Mouse (Mus musculus) bone marrow, adult 2 months (tissue): ENCODE results near the gene Sbf2. TPM values are rescaled to one million over a fixed set of nuclear protein-coding genes. Genes with fewer than 3 reads are reported as not detected.
A peak's percentile ranks its signal among the peaks of the same experiment; 100 is the strongest.

Experiments
- H3K27ac ChIP-seq: fragments of 200-500 bp; 2 replicates; pipeline ENCODE4 v1.5.1; 2012; ENCODE audit warnings: low read depth, mild to moderate bottlenecking, control low read depth, inconsistent platforms, low read length; ENCODE audit not compliant: control insufficient read depth, poor library complexity, insufficient read depth
- H3K4me1 ChIP-seq: fragments of 200-500 bp; 2 replicates; pipeline ENCODE4 v1.6.1; 2011; ENCODE audit warnings: low read length; ENCODE audit not compliant: control insufficient read depth, insufficient read depth
- H3K4me3 ChIP-seq: fragments of 200-500 bp; replicated peaks from 2 replicates; pipeline ENCODE3; 2011; ENCODE audit warnings: mild to moderate bottlenecking, low read depth, low read length, control low read depth; ENCODE audit not compliant: control insufficient read depth
- CTCF ChIP-seq: fragments of 200-500 bp; IDR thresholded peaks from 2 replicates; pipeline ENCODE4 v1.5.1; 2011; ENCODE audit warnings: low read length, control low read depth; ENCODE audit not compliant: control insufficient read depth, insufficient read depth
- POLR2A ChIP-seq: fragments of 200-500 bp; IDR thresholded peaks from 2 replicates; pipeline ENCODE4 v1.6.1; 2011; ENCODE audit warnings: low read depth, mild to moderate bottlenecking, control low read depth, low read length, borderline replicate concordance; ENCODE audit not compliant: control insufficient read depth
- WGBS: fragments of 180-500 bp; shearing (Covaris S2); methylation state at CpG from one replicate; pipeline ENCODE4 v1.1.7; 2018; 5-methylcytosine and 5-hydroxymethylcytosine counted together
- polyA plus RNA-seq: library from polyadenylated mRNA; stranded (reverse); fragments of >200 nt; gene quantifications from 2 replicates; pipeline ENCODE4 v1.2.4, GENCODE M21; 2011; ENCODE audit warnings: low replicate concordance; ENCODE audit not compliant: missing spikeins, insufficient read depth, insufficient read length

The Sbf2 gene
- polyA plus RNA-seq: 3.4 and 11.1 TPM in 2 replicates

DNA sequence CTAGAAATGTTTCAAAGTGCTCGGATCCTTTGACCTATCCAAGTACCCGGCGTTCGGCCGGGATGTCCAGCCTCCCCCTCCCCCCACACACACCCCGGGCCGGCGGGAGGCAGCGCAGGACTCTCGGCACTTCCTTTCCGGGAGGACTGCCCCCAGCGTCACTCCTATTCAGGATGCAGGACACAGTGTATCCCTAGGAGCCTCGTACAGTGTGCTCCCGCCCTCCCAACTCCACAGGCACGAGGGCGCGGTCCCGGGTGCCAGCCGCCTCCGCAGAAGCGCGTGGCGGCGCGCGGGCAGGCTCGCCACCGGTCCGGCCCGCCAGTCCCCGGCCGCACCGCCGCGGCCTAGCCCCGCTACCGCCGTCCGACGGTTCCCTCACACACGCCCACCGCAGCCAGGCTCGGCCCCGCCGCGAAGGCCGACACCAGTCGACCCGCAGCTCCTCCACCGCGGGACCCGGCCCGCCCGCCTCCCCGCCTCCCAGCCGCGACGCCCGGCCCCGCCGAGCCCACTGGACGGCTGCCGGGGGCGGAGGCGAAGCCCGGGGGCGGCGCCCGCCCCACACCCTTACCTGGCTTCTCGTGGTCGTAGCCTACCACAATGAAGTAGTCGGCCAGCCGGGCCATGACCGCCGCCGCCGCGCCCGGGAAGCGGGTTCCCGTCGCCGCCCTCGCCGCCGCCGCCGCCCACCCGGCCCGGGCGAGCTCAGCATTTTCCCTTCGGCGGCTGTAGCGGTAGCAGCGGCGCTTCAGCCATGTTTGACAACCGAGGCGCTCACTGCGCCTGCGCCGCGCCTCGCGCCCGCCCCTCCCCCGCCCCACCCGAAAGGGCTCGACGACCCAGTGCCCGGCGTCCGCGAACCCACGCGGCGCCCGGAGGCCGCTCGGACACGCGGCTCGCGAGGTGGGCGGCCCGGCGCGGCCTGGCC is at the start of gene Sbf2:
Gene Sbf2, minus strand, starts transcription at position 790 of the 931 bp plus-strand sequence.
- no peaks in the 10 kb centered on the region for H3K4me1 ChIP-seq
- WGBS: under 1% methylated on average over 122 of the region's 127 CpGs
- H3K27ac ChIP-seq: peak within 1 kb of the TSS; percentile 27; the same call in 1 of the 2 replicates
- TF ChIP-seq CTCF: no peak
- TF ChIP-seq POLR2A: no peak
- peak within 1 kb of the TSS; percentile 55 for H3K4me3 ChIP-seq

DNA sequence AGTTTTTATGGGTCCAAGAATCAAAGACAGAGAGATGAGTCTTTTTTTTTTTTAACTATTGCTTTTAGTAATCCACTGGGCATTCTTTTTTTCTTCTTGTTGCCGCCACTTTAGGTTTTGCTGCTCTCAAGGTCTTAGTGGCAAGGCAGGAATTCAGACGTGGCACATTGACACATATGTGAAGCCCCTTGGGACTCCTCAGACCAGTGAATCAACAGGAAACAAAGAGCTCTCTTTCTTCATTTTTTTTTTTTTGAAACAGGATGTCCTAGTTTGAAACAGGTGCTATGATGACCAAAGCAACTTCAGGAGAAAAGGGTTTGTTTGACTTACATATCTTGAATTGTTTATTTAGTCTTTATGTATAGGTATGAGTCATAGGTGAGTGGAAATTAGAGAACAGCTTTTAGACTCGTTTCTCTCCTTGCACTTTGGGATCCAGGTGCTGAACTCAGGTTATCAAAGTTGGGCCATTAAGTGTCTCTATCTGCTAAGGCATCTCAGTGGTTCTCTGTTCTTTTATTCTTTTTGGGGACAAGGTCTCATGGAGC is 43.7 kb upstream of the Sbf2 start:
- Histone ChIP-seq H3K27ac (no peak overlapping the region), H3K4me3 (no peak overlapping the region), H3K4me1 (no peaks in the 10 kb centered on the region; the same call in 1 of the 2 replicates)
- no peak for TF ChIP-seq POLR2A
- no peak for TF ChIP-seq CTCF
- 32% methylated on average over 3 of the region's 3 CpGs for WGBS

DNA sequence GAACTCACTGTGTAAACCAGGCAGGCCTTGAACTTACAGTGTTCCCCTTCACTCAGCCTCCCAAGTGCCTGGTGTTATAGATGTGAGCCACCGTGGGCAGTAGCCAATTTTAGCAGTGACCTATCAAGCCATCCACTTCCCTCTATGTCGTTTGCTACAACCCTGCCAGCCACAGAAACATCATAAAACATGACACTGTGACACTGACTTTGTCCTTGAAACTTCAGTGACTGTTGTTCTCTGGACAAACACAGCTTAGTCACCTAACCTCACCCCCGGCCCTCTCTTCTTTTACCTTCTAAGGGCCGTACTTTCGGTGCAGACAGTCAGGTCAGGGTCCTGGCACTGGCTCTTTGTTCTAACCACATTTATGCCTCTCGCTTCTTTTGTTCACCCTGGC is 41.2 kb upstream of the Sbf2 start:
- H3K4me1 ChIP-seq: no peaks in the 10 kb centered on the region; the same call in 1 of the 2 replicates
- H3K4me3 ChIP-seq: no peak overlapping the region
- no peak for TF ChIP-seq POLR2A
- no peak for TF ChIP-seq CTCF
- no peak overlapping the region for H3K27ac ChIP-seq
- 25% methylated on average over 6 of the region's 6 CpGs for WGBS

DNA sequence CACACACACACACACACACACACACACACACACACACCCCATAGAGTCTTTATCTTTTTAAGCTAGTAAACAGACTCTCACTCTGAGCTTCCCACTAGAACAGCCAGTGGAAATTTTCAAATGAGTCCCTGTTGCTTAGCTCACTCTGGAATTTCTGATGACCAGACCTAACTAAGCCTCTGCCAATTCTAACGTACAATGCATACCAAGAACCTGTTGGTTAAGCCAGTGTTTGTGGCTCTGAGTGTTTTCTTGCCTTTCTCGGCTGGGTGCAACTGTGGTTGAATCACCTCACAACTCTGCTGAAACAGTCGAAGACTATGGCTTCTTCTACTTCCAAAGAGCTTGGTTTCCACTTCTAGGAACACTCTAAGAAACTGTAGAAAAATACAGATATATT is 40.5 kb upstream of the Sbf2 start:
- Histone ChIP-seq H3K4me1 (no peaks in the 10 kb centered on the region; the same call in 1 of the 2 replicates), H3K4me3 (no peak overlapping the region), H3K27ac (no peak overlapping the region)
- WGBS: 74% methylated on average over 3 of the region's 3 CpGs
- TF ChIP-seq POLR2A (no peak), CTCF (no peak)

DNA sequence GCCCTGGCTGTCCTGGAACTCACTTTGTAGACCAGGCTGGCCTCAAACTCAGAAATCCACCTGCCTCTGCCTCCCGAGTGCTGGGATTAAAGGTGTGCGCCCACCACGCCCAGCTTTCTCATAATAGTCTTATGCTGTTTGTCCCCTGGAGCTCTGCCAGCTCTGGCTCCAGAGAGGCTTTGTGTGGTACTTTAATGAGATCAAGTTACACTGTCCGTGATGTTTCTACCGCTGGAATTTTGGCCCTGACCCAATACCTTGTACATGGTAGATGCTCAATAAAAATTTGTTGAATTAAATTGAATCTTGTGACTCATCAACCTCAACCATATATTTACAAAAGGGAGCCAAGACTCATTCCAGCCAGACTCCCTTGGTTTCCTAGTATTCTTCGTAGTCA is 36.4 kb upstream of the Sbf2 start:
- 80% methylated on average over 6 of the region's 6 CpGs for WGBS
- no peaks in the 10 kb centered on the region for H3K4me1 ChIP-seq

DNA sequence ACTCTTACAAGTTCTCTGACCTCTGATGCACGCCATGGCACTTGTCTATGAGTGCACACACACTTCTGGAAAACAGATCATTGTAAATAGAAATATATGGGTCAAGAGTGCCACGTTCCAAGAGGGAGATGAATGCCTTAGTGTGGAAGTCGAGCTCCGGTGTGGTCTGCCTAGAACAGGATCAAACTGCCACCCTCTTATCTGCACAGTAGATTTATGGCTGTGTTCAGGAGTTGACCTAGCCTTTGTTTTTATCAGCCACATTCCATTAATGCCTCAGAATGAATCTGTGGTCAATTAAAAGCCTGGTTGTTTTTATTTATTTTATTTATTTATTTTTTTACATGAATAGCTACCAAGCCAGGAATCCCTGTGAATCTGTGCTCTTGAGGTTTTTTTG is 35.8 kb upstream of the Sbf2 start:
- TF ChIP-seq CTCF: no peak
- TF ChIP-seq POLR2A: no peak
- Histone ChIP-seq H3K27ac (no peak overlapping the region), H3K4me1 (no peaks in the 10 kb centered on the region), H3K4me3 (no peak overlapping the region)
- WGBS: 77% methylated on average over 4 of the region's 4 CpGs

More for the DNA sequence above, 36.4 kb upstream of the Sbf2 start:
- no peak overlapping the region for H3K4me3 ChIP-seq
- H3K27ac ChIP-seq: no peak overlapping the region
- TF ChIP-seq POLR2A (no peak), CTCF (no peak)

DNA sequence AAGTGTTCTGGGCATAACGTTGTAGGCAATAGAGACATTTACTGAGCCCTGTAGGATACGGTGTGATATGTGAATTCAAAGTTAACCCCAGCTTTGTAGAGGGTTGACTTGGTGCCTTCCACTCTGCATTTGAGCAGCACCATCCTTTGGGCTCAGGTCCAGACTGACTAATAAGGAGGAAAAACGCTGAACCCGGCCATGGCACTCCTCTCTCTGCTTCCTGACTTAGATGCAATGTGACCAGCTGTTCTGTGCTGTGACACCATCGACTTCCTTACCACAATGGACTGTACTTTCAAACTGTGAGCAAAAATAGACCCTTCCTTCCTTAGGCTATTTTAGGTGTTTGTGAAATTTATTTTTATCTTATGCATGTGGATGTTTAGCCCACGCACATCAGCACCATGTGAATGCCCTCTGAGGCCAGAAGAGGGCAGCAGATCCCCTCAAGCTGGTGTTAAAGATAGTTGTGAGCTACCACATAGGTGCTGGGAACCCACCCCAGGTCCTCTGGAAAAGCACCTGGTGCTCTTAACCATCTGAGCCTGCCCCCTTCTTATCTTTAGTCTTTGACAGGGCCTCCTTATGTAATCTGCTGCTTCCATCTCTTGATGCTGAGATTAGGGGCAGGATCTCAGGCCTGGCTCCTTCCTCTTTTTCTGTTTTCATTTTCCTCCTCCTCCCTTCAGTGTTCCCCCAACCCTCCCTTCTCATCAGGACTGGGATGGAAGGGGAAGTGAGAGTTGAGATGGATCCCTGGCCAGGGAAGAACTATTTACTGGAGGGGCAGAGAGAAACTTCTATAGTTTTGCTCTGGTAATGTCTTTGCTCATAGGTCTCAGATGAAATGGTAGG is 34.6 kb upstream of the Sbf2 start:
- 56% methylated on average over 6 of the region's 6 CpGs for WGBS
- no peak overlapping the region for H3K4me3 ChIP-seq
- TF ChIP-seq CTCF (no peak), POLR2A (no peak)
- H3K4me1 ChIP-seq: no peaks in the 10 kb centered on the region
- H3K27ac ChIP-seq: no peak overlapping the region
